Mouse (Mus musculus) layer of hippocampus, postnatal 25 days (tissue): ENCODE results near the gene Zmynd8. TPM values are rescaled to one million over a fixed set of nuclear protein-coding genes. Genes with fewer than 3 reads are reported as not detected.

Source experiments
- DNase-seq, 2 experiments: peaks; one replicate each; pipeline ENCODE4 v3.0.0; 2022; ENCODE audit warnings: mixed read lengths in 2 of 2, low spot score in 1 of 2; ENCODE audit errors: extremely low spot score in 1 of 2
- total RNA-seq, 2 experiments: library from RNA; stranded (reverse); gene quantifications; 2 replicates each; pipeline ENCODE4 v1.2.3; 2021

The Zmynd8 gene
- total RNA-seq, 2 experiments from 2014 or later: 140 to 173 TPM

DNA sequence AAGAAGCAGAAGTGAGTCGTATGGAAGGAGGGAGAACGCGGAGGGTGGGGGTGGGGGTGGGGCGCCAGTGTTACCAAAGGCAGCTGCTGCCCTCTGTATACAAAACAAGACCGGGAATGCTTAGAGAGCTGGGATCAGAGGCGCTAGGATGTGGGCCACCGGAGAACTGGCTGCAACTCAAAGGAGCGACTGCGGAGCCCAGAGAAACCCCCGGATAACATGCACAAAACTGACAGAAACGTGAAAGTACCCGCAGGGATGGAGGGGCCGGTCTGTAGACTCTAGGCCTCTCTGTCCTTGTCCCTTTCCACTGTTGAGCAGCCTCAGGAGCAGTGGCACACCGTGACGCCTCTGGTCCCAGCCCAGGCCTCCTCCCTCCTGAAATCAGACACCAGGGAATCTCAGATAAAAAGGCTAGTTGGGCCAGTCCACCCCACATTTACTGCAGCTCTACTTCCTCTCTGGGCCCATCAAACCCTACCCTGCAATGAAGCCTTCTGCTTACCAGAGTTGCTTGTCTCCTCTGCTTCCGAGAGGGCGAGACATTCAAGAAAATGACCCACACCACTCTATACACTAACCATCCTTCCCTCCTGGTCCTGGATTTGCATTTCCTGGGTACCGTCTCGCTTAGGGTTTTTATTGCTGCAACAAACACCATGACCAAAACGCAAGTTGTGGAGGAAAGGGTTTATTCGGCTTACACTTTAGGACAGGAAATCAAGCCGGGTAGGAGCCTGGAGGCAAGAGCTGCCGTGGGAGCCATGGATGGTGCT is 1.7 kb upstream of the Zmynd8 start:
- no peak for DNase-seq

DNA sequence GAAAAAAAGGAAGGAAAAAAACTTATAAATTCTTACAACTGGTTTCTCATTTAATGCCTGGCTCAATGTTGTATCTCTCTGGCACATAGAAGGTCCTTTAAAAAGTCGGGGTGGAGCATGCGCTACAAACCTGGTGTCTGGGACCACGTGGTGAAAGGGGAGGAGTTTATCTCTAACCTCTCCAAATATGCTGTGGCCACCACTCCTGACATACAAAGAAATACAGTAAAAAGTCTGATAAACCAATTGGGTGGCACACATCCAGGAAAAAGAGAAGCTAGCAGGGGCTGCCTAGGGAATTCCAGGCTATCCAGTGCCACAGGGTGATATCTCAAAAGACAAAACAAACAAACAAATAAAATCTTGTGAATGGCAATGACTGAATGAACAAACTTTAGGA is 1.1 kb upstream of the Zmynd8 start:
- no peak for DNase-seq

- DNase-seq: no peak
Observed at GRCm38 (mm10) chr2:165899474-165899873, 658 bp upstream of the Zmynd8 start.

GRCm38 (mm10) chr2:165896171-165896570 is 2.6 kb downstream of the Zmynd8 start:
- no peak for DNase-seq

- no peak for DNase-seq
Observed at GRCm38 (mm10) chr2:165895687-165896086, 3.1 kb downstream of the Zmynd8 start.

GRCm38 (mm10) chr2:165894533-165894932 is 4.3 kb downstream of the Zmynd8 start:
- DNase-seq: no peak

DNA sequence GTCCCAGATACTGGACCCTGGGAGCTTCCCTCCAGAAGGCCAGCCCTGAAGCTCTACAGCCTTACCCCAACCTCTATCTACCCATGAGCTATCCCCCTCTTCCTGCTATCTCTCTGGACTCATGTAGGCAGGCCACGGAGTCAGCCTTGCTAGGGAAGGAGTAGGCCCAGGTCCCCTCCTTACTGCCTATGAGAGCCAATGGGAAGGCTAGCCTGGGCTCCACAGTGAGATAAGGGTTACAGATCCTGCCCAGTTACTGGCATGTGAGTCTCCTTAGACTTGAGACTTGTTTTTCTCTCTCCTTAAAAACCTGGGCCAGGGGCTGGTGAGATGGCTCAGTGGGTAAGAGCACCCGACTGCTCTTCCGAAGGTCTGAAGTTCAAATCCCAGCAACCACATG is 5.6 kb downstream of the Zmynd8 start:
- no peak for DNase-seq

- DNase-seq: no peak
Observed at GRCm38 (mm10) chr2:165892626-165893025, 6.2 kb downstream of the Zmynd8 start.

DNA sequence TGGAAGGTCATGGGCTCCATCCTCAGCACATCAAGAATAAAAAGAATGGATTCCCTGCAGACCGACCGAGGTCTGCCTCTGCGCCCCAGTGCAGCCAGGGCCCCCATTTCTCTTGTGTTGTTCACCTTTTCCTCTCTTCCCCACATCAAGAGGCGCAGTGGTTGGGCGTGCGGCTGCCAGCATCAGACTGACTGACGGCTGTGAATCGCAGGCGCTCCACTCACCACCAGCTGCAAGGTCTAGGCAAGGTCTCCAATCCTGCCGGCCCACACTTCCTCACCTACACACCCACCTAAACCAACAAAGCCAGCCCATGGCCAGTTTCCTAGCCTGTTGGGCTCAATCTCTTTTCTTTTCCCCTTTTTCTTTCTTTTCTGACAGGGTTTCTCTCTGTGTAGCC is 8.4 kb downstream of the Zmynd8 start:
- no peak for DNase-seq

- DNase-seq: no peak
Observed at GRCm38 (mm10) chr2:165889874-165890273, 8.9 kb downstream of the Zmynd8 start.

DNA sequence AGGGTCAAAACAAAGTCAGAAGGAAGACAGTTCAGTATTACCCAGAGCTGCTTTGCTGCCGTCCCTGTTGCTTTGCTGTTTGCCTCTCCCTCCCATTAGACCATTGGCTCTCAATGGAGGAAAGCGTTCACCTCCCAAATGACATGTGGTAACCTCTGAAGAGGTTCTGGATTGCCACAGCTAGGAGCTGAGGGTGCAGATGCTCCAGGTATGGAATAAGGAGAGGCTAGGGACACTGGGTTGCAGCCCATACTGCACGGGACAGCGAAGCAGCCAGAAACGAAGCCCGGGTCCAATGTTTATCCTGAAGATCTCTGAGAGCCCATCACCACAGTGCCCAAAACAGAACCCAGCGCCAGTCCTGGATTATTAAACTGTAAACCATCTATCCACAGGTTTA is 9.6 kb downstream of the Zmynd8 start:
- no peak for DNase-seq

DNA sequence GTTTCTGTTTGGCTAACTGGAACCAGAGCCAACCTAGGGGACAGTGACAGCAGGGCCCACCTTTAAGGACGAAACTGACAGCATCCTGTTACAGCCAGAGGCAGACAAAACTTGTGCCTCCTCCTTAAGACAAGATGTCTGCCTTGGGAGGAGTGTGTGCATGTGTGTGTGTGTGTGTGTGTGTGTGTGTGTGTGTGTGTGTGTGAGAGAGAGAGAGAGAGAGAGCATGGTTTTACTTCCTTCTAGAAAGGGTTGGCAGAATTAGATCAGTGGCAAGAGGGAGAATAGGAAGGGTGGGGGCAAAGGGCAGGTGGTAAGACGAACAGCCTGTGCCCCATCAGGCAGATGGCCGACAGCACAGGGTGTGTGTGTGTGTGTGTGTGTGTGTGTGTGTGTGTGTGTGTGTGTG is 10.0 kb downstream of the Zmynd8 start:
- DNase-seq: no peak

GRCm38 (mm10) chr2:165888396-165888795 is 10.4 kb downstream of the Zmynd8 start:
- DNase-seq: peak in 1 of 2 experiments; percentile 49

DNA sequence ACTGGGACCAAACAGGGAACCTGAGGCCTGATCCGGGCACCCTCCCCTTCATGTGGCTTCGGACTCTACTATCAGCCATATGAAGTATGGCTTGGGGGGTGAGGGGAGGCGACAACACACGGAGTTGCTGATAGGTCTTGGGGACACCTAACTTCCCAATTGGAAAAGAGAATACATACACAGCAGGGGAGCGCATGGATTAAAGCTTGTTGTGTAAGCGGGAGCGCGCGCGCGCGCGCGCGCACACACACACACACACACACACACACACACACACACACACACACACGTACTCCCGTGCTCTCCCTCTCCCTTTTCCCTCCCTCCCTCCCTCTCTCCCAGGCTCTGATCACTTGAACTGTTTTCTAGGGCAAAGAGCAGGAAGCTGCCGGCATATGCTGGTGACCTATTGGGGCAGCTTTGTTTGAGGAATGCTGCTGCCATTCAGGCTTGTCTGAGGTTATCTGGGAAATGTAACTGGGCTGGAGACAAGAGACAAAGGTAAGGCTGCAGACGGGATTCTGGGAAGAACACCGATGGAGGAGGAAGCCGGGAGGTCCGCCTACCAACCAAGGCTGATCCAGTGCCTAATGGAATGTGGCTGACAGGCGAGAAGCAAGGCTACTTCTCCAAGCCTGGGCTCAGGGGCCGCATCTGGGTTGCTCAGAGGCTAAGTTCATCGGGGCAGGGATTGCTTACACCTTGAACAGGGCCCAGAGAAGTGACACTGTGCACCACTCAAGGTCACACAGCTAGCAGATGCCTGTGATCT is 11.8 kb downstream of the Zmynd8 start:
- no peak for DNase-seq

- DNase-seq: no peak
Observed at GRCm38 (mm10) chr2:165886482-165886856, 12.3 kb downstream of the Zmynd8 start.

- no peak for DNase-seq
Observed at GRCm38 (mm10) chr2:165885951-165886320, 12.9 kb downstream of the Zmynd8 start.

GRCm38 (mm10) chr2:165885225-165885950 is 13.4 kb downstream of the Zmynd8 start:
- peak in 1 of 2 experiments; percentile 48 for DNase-seq

GRCm38 (mm10) chr2:165884577-165885224 is 14.1 kb downstream of the Zmynd8 start:
- DNase-seq: peak; percentile 94 to 99

DNA sequence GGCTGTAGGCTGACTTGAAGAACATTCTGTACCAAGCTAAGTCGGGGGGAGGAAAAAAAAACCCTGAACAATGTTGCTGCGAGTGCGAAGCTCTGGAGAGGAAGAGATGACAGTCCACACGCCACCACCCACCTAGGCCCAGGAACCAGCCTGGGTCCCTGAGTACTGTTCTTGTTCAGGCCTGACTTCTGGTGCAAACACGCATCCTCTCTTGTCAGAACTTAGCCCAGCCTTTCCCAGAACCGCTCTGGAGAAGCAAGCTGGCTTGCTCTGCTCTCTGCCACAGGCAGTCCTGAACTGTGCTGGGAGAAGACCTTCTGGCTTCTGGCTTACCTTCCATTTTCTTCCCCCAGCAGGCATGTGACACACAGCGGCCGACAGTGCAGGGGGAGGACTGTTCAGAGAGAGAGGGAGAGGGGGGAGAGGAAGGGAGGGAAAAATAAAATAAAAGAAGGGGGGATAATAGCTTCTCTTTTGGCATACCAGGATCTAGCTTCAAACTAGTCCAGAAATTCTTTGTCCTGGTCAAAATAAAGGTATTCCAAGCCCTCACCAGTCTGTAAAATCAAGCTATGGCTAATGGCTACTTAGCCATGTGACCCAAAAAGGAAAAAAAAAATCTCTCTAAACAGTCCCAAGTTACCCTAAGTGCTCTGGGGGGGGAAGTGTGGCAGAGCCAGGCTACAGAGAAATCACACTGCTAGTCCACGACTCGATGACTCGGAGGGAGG is 14.8 kb downstream of the Zmynd8 start:
- DNase-seq: peak in 1 of 2 experiments; percentile 48

GRCm38 (mm10) chr2:165883006-165883405 is 15.8 kb downstream of the Zmynd8 start:
- no peak for DNase-seq
